Mouse (Mus musculus): ENCODE data around the gene Mapkbp1.

Gene Mapkbp1

DNA sequence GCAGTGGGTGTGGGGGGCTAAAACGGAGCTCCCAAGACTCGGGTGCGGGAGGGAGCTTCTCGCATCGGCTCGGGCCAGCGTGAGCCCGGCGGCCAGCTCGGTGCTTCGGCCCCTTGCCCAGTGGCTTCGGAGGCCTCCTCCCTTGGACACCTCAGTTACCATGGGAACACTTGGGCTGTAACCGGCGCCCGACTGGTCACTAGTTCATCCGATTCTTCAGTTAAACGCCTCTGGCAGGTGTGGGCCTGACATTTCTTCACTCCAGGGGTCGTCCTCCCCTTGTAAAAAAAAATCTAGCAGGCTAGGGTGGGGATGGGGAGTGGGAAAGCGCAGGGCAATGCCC lies at the start of gene Mapkbp1:
Gene Mapkbp1, plus strand, starts transcription at position 163 of the 343 bp plus-strand sequence.
- in situ Hi-C loops (cut with MboI; ENCODE audit: low sequenced_read_pairs), result no loop called here

DNA sequence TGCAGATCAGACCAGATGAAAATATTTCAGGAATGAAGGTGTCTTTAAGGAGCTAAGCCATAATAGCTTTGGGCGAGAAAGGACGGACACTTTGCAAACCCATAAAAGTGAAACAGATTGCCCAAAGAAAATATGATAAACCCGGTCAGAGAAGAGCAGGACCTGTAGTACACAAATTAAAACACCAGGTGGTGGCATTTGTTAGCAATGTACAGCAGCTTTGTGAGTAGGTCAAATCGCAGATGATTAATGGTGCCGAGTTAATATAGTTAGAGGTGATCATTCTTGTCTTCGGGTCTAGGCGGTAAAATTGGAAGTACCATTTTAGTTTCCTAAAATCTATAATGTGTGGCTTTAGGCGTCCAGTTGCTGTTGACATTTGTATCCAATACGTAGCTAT lies 1.9 kb upstream of the Mapkbp1 start:
- in situ Hi-C loops (cut with MboI; ENCODE audit: low sequenced_read_pairs), result no loop called here

DNA sequence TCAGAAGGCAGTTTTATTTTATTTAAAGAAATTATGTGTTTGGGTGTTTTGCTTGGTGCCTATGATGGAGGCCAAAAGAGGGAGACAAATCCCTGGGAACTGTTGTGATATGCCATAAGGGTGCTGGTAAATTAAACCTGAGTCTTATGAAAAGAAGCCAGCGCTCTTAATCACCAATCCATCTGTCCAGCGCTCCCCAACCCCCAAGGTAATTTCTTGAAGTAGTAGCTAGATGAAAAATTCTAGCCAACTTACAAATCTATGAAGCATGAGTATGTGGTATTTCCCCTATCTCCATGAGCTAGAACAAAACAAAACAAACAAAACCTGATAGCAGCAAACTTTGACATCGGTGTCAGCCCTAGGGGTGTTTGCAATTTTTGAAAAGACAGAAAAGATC lies 1.2 kb upstream of the Mapkbp1 start:
- in situ Hi-C loops (cut with MboI; ENCODE audit: low sequenced_read_pairs), result no loop called here

DNA sequence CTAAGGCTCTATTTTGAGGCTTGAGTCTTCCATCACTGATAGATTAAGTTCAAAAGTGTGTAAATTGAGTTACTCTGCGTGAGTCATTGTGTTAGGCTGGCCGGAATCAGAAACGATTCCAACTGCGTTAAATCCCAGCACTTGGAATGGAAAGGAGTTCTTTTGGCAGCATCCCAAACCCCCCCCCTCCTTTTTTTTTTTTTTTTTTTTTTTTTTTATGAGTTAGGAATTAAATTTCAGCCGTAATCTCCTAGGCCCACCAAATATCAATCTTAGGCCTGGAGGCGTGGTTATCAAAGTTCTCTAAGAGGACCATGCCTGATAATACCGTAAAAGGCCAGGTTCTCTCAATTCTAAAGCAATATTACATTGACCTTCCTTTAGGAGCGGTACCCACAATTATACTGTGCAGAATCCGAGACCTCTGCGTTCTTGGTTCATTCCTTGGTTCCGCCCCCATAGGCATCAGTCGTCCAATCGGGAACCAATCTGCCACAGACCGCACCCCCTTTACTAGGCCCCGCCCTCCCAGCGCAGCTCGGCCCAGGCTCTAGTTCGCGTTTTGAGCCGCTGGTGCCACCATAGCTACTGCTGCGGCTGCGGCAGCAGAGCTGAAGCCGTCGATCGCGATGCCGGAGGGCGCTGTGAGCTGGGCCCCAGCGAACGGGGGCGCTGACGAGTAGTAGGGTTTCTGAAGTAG lies 512 bp upstream of the Mapkbp1 start:
- in situ Hi-C loops (cut with MboI; ENCODE audit: low sequenced_read_pairs), result no loop called here

DNA sequence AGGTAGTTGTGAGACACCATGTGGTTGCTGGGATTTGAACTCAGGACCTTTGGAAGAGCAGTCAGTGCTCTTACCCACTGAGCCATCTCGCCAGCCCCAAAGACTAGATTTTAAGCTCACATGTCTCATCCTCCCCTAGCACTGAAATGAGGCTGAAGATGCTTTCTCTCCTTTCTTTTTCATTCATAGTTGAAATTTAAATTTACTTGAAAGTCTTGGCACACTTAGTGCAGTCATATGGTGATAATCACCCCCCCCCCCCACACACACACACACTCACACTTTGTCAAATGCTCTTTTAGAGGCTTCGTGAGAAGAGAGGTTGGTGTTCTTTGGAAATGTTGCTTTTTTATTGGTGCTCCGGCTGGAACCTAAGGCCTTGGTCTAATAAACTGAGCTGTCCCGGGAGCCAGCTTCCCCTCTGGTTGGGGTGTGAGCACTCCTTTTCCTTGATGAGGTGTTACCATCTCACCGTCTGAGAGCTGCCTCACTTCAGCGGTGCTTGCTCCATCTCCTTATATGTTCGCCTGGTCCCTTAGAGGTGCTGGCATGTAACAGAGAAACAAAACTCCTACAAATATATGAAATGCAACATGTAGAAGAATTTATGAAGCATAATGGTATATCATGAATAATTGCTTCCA lies 8.0 kb downstream of the Mapkbp1 start:
- in situ Hi-C loops (cut with MboI; ENCODE audit: low sequenced_read_pairs), result no loop called here

DNA sequence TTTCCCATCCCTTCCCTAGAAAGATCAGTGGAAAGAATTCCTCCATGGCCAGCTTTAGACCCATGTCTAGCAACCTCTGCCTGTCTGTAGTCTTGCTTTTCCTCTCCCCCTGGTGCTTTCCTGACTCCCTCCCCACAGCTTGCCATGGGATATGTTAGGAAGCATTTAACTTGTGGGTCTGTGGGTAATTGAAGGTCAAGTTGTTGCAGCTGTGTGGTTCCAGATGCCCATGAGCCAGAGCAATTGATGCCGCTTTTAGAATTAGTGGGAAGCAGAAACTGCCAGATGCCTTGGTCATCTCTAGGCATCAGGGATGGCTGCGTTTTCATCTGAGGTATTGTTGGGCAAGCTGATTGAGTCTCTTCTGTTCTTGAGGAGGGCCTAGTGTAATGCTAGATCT lies 9.1 kb downstream of the Mapkbp1 start:
- in situ Hi-C loops (cut with MboI; ENCODE audit: low sequenced_read_pairs), result no loop called here

DNA sequence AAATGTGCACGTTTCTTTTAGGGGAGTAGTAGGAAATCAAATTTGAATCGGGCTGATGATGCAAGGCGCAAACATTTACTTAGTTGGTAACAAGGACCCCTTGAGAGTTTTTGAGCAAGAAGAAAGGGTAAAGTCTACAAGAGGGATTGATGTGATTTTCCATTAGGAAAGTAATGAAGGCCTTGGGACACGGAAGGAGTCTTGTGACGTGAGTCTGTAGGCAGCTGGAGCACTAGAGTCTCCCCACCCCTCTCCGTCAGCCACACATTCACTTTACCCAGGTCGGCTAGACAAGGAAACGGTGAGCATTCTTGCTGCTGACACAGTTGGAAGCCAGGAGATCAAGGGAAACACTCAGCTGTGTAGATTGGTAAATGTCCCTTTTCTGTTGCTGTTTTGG lies 13.4 kb downstream of the Mapkbp1 start:
- in situ Hi-C loops (cut with MboI; ENCODE audit: low sequenced_read_pairs), result no loop called here

DNA sequence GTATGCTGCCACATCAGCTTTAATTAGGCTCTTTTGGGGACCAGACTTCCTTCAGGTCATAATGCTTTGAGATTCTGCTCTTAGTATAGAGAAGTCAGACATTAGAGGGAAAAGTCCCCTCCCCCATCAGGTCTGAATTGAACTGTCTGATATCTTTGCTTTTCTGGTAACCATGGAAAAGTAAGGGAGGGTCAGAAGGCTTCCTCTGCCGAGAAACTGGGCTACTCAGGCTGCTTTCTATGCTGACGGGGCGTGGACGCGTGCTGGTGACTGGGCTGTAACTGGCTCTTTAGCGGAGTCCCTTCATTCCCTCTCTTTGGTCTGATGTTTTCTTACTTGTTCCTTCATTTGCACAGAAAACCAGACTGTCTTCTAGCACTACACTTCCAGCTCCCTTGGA lies 13.9 kb downstream of the Mapkbp1 start:
- in situ Hi-C loops (cut with MboI; ENCODE audit: low sequenced_read_pairs), result no loop called here

DNA sequence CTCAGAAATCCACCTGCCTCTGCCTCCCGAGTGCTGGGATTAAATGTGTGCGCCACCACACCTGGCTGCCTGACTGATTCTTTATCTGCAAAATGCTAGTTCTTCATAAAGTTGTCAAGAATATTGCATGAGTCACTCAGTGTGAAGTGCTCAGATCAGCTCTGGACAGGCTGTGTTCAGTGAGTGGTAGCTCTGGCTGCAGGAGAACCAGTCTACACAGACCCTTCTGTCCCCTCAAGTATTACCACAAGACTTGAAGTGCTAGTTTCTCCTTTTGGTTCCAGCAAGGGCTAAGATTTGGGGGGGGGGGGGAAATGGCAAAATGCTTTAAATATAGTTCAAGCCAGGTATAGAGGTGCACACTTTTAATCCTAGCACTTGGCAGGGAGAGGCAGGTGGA lies 14.9 kb downstream of the Mapkbp1 start:
- in situ Hi-C loops (cut with MboI; ENCODE audit: low sequenced_read_pairs), result no loop called here

DNA sequence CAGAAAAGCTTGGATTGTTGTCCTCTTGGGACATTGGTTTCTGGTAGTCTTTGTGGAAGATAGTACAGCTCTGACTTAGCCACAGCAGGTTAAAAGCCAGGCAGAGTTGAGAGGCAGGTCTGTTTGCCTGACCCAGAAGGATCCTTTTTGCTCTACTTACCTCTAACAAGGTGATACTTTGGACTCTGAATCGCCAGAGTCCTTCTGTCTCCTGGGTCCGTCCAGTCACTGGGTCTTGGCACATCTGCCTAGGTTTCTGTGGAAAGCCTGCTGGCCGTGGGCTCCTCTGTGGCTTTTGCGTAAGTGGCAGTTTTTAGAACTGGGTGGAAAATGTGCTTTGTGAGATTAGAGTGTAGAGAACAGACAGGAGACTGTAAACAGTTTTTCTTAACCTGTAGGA lies 16.5 kb downstream of the Mapkbp1 start:
- in situ Hi-C loops (cut with MboI; ENCODE audit: low sequenced_read_pairs), result no loop called here

DNA sequence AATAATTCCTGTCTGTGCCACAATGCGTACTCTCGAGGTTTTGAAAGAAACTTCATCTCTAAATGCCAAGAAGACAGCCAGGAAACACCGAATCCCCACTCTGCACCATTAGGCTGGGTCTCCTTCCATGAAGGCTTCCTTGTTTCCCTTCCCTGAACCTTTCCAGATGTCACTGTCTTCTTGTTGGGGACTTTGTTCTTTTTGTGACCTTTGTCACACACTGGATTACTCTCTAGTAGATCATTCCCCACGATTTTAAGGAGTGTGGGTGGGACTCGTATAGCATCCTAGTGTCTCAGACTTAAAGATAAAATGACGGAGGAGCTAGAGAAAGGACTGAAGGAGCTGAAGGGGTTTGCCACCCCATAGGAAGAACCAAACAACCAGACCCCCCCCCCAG lies 18.4 kb downstream of the Mapkbp1 start:
- in situ Hi-C loops (cut with MboI; ENCODE audit: low sequenced_read_pairs), result no loop called here

DNA sequence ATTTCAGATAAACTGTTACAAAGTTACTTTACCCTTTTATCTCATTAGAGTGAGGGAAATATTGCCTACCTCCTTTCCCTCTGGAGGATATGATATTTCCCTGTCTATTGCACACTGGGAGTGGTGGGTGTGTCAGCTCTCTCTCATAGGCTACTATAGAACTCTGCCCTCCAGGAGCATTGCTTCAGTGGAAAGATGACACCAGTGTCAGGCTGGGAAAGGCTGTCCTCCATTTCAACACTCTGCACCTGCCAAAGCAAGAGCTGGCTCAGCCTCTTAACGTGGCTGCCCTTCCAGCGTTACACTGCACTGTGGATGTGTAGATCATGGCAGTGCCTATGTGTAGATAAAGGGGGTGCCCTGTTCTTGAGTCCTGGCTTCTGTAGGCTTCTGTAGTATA lies 19.9 kb downstream of the Mapkbp1 start:
- in situ Hi-C loops (cut with MboI; ENCODE audit: low sequenced_read_pairs), result no loop called here

DNA sequence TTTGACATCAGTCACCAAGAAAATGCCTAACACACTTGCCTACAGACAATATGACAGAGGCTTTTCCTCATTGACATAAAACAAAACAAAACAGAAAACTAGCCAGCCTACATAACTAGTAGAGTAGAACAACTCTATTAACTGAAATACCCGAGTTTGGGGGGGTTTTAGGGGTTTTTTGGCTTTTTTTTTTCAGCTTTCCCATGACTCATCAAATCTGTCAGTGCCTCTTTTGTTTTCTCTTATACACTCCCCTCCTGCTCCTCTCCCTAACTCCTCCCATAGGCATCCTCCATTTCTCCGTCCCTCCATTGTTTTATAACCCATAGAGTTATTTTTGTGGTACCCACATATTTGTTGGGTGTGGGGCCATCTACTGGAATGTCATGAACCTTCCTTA lies 21.0 kb downstream of the Mapkbp1 start:
- in situ Hi-C loops (cut with MboI; ENCODE audit: low sequenced_read_pairs), result no loop called here

DNA sequence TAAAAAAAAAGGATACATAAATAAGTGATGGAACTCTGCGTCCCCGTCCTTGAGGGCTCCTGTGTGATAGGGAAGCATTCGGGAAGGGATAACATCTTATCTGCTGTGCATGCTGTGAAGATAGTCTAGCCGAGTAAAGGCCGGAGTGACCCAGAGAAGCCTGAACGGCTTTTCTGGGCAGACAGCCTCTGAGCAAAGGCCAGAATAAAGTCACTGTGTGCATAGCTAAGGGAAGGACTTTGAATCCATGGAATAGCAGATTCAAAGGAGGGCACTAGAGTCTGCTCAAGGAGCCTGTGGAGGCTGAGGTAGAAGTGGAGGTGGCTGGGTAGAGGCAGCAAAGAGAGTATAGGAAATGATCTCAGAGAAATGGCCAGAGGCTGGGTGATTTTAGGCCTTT lies 22.3 kb downstream of the Mapkbp1 start:
- in situ Hi-C loops (cut with MboI; ENCODE audit: low sequenced_read_pairs), result no loop called here

DNA sequence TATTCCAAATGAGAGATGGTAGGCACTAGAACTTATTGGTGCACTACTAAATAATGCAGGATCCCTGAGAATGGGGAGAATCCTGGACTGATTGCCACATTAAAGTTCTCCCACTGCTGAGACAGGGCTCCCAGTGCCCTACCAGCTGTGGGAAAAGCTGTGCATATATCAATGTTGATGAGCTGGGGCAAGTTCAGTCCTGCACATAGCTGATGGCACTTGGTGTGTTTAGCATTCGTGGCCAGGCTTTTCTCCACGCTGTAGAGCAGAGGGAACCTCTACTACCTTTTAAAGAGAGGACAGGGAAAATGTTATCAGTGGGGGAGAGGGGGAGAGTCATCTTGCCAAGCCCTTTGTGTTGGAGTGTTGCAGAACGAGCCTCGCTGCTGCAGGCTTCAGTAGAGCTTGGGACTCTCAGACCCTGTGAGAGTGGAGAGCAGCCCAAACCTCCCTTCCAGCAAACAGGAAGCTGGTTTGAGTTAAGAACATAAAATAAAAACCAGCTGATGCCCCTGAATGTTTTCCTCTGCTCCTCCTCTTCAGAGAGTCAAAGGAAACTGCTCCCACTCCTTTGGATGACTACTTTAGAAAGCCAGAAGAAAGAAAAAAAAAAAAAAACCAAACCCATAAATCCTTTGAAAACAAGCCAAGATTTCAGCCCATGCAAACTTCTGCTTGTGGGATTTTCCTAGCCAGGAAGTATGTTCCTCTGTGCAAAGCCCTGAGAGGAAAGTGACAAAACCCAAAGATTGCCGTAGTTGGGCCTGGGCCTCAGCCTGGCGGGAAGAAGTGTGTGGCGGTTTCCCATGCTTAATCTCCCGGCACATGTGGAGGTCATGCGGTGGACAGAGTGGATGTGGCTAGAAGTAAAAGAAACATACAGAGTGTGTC lies 23.1 kb downstream of the Mapkbp1 start:
- in situ Hi-C loops (cut with MboI; ENCODE audit: low sequenced_read_pairs), result no loop called here

DNA sequence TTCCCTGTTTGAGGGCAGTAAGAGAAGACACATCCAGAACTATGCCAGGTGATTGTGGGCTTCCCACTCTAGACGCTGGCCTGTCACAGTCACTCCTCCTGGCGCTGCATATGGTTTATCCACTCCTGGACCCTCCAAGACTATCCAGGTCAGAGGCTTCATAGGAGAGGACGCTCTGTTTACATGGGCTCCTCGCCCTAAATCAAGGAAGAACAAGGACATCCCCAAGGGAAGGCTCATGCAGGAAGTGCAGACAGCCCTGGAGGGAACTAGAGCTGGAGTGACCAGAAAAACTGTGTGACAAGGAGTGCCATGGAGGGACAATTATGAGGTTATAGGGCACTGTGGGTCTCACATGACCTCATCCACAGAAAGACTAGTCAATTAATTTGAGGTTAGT lies 24.9 kb downstream of the Mapkbp1 start:
- in situ Hi-C loops (cut with MboI; ENCODE audit: low sequenced_read_pairs), result no loop called here

DNA sequence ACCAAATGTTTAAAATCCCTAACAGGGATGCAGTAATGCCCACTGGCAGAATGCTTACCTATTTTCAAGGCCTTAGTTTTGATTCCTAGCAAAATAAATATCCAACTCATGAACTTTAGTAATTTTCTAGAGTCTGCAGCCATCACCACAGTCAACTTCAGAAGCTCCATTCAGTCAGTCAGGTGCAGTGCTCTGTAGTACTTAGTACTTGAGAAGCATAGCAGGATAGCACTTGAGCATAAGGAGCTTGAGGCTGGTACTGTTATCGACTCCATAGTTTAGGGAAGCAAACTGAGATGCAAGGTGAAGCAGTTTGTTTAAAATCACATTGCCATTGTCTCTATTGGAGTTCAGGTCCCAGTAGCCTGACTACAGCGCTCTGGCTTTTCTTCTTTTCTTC lies 27.2 kb downstream of the Mapkbp1 start:
- in situ Hi-C loops (cut with MboI; ENCODE audit: low sequenced_read_pairs), result no loop called here

DNA sequence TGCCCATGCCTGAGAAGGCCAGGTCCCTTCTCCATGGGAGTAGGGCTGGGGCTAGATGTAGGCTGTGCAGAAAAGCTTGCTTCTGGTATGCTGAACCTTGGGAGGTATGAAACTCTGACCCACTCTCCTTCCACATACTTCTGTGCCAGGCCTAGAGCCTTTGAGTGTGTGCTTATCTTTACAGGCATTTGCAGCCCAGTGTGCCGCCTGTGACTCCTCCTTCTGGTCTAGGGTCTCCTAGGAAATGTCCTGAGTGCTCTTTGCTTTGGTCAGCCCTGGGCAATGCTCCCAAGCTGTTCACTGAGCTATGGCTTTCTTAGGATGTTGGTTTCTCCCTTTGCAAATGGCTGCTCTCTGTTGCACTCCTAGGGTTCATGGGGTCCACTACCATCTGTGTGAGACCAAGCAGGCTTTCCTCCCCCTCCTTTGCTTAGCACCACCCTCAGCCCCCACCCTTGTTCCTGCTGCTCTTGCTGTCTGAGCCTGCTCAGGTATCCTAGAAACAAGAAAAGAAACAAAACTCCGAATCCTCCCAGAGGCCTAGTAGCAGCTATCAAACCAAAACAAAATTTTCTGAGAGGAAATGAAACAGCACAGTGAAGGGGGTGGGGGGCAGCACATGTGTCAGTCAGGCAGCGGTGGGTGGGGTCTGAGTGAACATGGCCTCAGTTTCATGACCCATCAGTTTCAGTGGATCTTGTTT lies 28.5 kb downstream of the Mapkbp1 start:
- in situ Hi-C loops (cut with MboI; ENCODE audit: low sequenced_read_pairs), result no loop called here

DNA sequence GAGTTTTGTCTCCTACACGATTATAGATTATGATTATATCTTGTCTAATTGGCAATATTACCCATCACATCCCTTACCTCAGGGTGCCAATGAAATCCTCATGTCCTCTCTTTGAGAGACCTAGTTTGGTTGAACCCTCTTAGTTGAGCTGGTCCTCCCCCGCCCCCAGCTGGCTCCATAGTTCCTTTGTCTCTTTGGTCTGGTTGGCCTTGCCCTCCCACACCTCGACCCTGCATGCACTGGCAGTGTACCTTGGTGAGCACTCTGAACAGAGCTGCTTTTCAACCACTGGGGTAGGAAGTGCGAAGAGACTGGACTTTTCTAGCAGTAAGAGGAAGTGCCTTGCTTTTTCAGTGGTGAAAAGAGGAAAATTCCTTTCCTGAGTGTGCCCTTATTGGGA lies 29.5 kb downstream of the Mapkbp1 start:
- in situ Hi-C loops (cut with MboI; ENCODE audit: low sequenced_read_pairs), result no loop called here

DNA sequence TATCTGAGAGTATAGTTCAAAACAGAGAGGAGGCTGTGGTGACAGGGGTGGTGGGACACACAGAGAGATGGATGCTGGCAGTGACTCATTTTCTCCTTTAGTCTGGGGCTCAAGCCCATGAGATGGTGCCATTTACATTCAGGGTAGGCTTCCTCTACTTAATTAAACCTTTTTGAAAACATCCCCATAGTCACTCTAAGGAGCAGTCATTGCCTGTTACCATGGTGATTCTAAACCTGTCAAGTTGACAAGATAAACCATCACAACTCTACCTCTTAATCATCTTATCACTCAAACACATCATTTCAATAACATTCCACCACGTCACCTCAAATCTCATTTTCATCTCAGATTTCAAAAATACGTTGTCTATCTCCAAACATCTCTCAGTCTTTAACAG lies 31.5 kb downstream of the Mapkbp1 start:
- in situ Hi-C loops (cut with MboI; ENCODE audit: low sequenced_read_pairs), result no loop called here

DNA sequence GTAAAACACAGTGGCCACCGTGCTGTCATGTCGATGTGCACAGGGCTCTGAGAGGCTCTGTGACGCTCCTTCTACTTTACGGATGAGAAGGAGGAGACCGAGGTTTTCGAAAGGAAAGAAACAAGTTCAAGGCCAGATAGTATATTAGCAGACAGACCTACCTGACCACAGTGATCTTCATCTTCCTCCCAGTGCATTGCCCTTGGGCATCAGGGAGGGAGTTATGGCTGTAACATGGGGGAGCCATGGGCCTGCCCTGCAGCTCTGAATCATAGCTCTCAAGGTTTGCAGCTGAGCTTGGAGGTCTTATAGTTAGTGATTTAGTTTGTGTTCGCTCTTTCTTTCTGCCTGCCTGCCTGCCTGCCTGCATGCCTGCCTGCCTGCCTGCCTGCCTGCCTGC lies 34.2 kb downstream of the Mapkbp1 start:
- in situ Hi-C loops (cut with MboI; ENCODE audit: low sequenced_read_pairs), result no loop called here

All from CH12F3 (cell line).